Mouse (Mus musculus) inflammation-experienced regulatory T-cells, adult 6 months (primary cell): Measurements from ENCODE around the gene Tnk2. TPM values are rescaled to one million over a fixed set of nuclear protein-coding genes. Genes with fewer than 3 reads are reported as not detected.

ENCODE experiments used
- ATAC-seq: one replicate; pipeline ENCODE4 v1.8.0; 2017
- polyA plus RNA-seq, 3 experiments: library from polyadenylated mRNA; unstranded; fragments of 100-300 nt; shearing (Covaris generic); gene quantifications; one replicate each; pipeline ENCODE4 v1.2.1; 2017

Gene Tnk2
- polyA plus RNA-seq, 3 experiments from 2014 or later = 7.2 to 10.1 (median 8.6) TPM

DNA sequence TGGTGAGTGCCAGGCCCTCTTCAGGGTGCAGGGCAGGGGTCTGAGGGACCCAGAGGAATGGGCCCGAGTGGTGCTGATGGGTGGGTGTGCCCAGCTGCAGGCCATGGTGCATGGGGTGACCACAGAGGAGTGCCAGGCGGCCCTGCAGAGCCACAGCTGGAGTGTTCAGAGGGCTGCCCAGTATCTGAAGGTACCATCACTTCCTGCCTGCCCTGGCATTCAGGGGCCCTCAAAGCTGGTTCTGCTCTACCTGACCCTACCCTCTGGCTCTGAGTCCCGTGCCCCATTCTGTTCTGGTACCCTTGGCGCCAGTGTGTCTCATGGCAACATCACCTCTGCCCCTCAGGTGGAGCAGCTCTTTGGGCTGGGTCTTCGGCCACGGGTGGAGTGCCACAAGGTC, 37.1 kb downstream of the Tnk2 start:
- ATAC-seq = no peak

DNA sequence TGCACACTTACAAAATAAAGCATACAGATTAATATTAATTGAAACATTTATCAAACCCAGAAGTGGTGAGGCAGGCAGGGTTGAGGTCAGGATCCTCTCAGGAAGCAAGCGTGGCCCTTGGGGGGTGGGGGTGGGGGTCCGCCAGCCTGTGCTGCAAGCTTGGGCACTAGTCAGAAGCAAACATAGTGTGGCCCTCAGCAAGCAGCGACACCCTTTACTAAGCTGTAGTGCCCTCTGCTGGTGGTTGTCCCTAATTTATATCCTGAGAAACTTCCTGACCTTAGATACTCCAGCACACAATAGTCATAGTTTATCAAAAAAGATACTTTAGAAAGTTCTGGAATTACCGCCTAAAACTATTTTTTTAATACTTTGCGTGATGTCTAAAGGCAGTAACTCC, 38.5 kb downstream of the Tnk2 start:
- peak; percentile 68 for ATAC-seq

DNA sequence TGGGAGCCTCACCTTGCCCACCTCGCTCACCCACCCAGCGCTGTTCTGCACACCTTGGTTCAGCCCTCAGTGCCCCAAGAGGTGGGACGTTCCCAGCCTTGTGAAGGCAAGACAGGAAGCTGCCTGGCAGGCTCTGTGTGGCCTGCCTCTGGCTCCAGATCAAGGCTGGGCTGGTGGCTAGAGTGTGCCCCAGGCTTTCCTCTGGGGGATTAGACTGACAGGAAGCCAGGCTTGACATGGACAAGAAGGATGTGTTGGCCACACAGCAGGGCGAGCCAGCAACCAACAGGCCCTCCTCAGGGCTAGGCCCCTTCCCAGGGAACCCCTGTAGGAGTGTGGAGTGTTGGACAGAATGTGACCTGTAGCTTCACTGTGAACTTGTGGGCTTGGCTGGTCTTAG, 39.2 kb downstream of the Tnk2 start:
- ATAC-seq = no peak

DNA sequence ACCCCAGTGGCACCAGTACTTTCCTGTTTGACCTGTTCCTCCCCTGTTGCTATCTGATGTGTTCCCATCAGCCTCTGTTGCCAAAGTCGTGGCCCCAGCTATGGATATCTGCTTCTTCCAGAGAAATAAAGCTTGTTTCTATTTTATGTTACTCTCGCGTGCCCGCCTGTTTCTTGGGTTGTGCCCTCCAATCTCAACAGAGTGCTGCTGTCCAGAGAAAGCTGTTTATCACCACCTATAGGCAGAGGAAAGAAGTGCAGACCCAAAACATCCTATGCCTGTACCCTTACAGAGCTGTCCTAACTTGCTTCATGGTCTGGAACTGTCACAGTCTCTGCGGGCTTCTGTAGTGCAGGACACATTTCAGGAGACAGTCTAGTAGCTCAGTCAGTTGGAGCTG, 39.7 kb downstream of the Tnk2 start:
- peak; percentile 60 for ATAC-seq

DNA sequence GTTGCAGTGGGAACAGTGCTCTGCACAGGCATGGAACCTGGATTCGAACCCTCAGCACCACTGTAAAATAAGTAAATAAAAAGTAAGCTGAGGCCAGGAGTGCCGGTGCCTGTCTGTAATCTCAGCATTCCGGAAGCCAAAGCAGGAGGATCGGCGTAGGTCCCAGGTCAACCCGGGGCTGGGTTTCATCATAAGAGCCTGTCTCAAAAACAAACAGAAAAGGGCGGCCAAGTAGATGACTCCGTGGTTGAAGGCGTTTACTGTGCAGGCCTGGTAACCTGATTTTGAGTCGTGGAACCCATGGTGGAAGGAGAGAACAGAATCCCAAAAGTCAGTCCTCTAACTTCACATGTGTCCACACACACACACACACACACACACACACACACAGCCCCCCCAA, 41.7 kb downstream of the Tnk2 start:
- ATAC-seq = no peak

DNA sequence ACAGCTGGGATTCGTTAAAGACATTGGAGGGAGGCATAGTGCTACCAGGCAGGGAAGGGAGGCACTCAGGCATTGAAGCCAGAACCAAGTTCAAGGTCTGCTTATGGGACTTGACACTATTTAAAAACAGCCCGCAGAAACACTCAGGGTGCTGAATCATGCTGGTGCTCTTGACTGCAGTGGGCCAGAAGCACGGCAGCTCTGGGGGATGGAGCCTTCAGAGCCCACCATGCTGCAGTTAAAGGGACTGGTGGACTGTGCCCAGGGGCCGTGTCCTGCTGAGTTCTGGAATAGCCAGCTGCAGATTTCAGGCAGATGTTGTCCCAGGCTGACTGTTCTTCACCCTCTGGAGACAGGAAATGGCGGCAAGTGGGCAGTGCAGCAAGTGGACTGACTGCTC, 42.3 kb downstream of the Tnk2 start:
- no peak for ATAC-seq

DNA sequence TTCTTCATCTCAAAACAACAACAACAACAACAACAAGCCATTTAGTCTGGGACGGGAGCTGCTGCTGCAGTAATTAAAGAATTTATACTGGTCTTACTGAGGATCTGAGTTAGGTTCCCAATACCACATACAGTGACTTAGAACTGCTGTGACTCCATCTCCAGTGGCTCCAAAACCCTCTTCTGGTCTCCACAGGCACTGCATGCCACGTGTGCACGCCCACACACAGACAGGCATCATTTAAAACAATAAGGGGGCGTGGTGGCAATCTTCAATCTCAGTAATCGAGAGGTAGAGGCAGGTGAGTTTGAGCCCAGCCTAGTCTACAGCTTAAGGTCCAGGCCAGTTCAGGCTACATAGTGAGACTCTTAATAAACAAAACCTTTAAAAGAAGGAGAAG, 43.5 kb downstream of the Tnk2 start:
- ATAC-seq = peak; percentile 50

DNA sequence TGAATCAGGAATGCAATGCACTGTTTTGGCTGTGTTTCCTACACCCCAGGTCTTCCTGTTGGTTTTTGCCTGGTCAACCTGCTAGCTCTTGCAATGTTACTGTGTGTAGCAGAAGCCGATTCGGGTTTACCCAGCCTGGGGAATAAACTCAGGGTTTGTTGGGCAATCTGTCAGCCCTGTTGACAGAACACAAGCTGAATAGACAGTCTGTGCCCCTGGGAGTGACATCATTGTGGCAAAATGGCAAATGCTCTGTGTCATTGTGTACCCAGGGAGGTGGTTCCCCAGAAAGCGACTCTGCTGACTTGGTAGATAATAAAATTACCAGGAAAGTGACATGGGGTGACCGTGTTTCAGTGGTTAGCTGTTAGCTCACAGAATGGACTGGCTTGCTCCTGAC, 45.1 kb downstream of the Tnk2 start:
- ATAC-seq = no peak

DNA sequence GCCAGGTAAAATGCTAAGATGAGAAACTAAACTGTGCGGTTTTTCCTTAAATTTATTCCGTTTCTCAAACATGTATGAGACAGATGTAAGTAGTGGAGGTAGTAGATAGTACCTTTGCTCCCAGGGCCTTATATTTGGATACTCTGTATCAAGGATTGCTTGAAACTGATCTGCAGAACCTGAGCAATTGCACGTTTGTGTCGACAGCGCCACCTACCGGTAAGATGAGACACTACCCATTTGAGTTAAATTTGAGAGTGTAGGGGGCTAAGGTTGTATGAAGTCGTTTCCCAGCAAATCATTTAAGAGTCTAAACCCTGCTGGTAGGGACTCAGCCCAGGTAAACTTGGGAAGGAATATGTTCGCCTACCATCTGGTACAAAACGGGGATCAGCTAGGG, 45.8 kb downstream of the Tnk2 start:
- ATAC-seq = peak; percentile 48

DNA sequence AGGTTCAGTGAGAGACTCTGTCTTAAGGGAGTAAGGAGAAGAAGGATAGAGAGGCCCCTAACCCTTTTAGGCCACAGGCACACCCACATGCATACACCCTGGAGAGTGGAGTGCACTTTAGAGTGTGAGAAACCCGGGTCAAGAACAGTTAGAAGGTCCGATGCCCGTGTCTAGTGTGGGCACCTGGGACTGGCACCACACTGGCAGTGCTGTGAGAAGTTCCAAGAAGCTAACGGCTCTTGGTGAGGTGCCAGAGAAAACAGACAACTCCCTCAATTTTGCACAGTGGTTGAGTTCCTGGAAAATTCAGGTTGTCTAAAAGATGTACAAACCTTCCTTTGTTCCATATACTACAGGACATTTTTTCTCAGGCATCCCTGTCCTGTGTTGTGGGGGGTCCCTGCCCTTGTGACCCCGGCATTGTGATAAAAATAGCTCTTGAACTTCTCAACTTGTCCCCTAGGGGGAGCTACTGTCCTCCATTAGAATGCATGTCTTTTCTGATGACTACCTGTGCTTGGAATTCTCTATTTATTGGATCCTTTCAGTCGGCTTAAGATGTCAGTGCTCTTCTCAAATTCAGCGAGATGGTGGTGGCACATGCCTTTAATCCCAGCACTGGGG, 53.3 kb downstream of the Tnk2 start:
- ATAC-seq = no peak

DNA sequence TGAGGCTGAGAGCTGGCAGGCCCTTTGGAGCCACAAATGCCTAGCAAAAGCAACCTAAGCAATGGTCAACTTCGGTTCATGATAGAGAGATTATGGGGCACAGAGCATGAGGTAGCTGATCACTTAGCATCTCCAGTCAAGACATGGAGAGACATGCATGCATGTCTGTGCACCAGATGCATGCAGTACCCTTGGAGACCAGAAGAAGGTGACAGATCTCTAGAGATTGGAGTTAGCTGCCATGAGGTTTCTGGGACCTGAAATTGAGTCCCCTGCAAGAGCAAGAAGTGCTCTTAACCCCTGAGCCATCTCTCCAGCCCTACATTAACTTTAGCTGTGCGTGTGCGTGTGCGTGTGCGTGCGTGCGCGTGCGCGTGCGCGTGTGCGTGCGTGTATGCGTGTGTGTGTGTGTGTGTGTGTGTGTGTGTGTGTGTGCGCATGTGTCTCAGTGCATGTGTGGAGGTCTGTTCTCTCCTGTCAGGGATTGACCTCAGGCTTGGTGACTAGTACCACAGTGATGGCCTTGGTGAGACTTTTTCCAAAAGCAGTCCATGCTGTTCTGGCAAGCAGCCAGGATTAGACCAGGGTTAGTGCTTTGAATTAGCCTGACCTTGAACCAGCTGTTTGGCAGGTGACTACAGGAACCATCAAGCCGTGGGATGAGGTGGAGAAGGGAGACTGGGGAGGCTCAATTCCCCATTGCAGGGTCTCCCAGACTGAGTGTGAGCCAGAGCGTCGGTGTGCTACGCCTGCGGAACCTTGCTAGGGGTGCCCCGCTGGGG, 54.2 kb downstream of the Tnk2 start:
- no peak for ATAC-seq

DNA sequence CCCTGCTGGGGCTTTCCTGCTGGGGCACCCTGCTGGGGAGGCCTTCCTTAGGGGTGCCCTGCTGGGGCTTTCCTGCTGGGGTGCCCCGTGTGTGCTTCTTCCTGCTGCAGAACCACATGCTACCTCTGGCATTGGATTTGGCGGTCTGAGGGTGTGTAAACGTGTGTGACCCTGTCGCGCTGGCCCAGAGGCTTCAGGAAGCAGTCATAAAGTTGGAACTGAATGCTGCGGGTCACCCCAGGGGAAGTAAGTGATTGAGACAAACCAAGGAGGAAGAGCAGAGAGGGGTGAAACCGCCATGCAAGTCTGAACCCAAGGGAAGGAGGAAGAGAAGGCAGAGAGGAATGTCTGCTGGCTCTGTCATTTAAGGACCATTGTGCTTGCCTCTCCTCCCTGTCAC, 54.9 kb downstream of the Tnk2 start:
- no peak for ATAC-seq

DNA sequence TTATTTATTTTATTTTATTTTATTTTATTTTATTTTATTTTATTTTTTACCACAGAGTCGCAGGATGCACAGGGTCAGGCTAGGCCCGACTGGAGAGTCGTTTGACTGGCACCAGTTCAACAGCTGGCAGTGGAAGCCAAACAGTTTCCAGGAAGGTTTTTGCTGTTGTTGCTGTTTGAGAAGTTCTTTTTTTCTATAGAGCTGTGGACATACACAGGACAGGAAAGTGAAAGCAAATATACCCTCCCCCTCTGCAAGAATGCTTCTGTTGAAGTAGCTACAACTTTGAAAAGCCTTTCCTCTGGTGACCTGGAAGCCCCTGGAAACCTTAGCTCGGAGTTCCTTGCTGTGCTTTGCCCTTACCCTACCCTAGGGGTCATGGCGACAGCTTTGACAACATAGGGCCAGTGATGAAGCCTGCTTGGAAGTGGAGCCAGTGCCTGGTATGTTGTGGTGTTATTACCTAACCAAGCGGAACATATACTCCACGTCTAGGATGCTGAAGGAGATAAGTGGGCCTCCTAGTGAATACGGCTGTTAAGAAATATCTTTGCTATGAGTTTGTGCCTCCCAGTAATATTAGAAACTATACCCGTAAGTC, 59.7 kb downstream of the Tnk2 start:
- ATAC-seq = no peak

DNA sequence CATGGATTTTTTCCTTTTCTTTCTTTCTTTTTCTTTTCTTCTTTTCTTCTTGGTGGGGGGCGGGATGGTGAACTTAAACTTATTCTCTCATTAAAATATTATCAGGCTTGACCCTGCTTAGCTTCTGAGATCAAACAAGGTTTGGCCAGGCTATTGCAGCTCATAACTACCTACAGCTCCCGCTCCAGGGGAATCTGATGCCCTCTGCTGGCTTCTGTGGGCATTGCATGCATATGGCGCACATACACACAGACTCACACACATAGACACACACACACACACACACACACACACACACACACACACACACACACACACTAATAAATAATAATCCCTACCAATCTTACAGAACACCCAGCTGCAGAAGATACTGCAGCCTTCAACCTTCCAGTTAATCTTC, 61.9 kb downstream of the Tnk2 start:
- no peak for ATAC-seq

DNA sequence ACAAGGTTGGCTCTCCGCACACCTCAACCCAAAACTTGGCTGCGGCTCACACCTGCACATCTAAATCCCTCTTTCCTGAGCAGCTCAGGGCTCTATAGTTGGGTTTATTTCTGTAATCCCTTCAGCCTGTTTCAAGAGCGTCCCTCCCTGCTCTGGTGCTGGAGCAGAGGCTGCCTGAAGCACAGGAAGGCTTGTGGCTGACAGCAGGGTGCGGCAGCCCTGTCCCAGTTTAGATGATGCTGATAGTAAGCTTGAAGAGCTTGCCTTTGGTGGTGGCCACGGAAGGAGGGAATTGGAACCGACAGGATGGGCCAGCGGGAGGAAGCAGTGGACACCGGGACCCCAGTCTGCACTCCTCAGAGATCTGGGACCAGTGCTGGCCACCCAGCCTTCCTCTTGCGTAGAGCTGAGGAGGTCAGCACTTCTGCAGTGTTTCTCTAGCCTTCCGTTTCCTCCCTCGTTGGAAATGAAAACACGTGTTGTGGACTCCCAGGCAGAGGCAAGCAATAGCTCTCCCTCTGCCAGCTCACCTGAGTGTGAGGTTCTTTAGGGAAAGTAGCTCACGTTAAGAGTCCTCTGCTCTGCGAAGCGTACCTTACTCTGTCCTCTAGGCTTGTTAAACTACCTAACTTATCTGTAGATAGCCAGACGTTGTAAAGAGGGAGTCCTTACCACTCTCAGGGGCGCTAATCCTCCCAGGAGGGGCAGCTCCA, 63.6 kb downstream of the Tnk2 start:
- ATAC-seq = no peak

DNA sequence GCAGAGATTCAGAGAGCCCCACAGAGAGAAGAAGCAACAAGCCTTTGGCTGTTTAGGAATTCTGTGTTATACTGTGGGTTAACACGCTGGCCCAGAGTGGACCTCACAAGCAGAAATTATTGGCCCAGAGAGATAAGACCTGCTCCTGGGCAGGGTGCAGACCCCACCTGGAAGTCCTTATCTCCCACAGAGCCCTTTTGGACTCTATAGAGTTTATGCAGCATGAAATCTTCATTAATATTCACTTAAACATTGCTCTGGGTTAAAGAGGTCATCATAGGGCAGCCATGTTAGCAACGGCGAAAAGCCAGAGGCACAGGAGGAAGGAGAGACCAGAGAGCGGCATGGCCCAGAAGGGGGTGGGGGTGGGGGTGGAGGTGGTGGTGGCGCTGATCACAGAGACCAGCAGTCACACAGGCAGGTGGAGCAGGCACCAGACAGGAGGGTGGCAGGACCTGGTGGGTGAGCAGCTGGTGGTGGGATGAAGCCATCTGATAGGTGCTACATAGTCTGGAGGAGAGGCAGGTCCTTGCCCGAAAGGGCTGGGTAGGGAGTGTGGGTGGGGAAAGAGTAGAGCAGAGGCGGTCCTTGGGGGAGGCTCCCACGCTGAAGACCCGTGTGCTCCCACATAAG, 64.3 kb downstream of the Tnk2 start:
- ATAC-seq = no peak

DNA sequence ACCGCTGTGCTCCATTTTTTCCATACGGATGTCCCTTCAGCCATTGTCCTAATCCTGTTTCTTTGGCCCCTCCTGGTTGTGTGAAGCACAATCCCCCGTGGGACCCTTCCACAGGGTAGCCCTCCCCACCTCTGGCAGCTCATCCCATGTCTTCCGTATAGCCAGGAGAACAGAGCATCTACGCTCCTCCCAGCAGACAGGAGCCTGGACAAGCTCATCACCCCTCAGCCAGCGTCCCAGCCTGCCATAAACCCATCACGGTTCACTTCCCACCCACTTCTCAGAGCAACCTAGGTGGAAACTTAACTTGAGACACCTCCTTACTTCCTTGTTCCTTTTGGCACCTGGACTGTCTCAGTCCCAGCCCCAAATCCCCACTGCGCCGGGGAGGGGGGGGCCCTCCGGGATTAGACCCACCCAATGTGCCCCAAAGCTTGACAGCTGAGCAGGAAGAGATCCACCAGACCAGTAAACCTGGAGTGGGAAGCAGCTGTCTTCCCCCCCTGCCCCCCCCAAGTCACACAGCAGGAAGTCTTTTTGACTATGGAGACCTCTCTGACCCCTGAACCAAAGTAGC, 64.9 kb downstream of the Tnk2 start:
- no peak for ATAC-seq

DNA sequence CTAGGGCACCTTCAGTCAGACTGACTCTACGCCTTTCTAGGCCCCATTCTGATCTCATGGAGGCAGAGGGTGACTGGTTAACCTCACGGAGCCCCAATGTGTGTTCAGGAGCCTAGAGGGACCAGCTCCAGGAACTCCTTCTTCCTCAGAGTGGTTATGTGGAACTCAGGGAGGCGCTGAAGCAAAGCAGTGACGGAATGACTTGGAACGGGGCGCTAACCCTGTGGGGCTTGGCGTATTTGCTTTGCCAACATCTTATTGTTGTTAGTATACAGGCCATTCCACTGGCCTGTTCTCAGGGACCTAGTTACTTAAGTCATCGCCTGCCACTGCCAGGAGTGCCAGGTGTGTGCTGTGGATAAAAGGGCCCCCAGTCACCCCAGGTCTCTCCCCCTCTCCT, 65.4 kb downstream of the Tnk2 start:
- ATAC-seq = no peak

DNA sequence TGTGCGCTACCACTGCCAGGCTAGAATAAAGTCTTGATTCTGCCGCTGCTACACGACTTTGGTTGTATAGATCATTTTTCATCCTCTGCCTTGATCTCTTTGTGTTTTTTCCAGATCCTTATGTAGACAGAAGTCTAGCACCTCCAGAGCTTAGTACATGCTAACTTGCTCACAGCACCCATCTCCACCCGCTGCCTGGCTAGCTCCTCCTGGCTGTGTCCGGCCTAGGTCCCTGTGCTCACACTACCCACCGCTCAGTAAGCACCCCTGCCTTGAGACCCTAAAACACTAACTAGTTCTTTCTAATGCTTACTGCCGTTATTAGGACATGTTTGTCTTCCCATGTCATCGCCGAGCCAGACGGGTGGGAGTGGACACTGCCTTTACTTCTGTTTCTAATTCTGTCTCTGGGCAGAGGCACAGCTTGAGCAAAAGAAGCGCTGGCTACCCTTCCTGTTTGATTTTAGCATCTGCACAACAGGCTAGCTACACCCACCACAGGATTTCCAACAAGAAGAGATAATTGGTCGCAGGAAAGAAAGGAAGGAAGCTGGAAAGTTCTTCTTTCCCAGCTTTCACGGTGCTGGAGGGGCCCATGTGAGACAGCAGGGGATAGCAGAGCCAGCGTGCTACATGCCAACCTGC, 66.9 kb downstream of the Tnk2 start:
- ATAC-seq = no peak

DNA sequence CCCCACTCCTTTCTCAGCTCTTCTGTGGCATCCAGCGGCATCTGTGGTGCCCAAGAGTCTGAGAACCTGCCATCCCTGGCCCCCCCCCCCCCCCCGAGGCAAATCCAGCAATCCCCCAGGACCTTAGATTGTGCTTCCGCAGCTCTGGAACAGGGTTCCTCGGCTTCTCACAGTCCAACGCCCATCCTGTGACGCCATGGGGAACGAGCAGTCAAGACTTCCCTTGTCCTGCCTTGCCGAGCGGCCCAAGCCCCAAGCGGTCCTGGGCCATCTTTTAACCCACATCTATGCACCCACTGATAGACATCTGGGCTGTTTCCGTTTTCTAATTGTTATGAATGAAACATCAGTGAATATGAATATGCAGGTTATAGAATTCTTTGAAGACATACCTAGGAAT, 68.5 kb downstream of the Tnk2 start:
- ATAC-seq = no peak

DNA sequence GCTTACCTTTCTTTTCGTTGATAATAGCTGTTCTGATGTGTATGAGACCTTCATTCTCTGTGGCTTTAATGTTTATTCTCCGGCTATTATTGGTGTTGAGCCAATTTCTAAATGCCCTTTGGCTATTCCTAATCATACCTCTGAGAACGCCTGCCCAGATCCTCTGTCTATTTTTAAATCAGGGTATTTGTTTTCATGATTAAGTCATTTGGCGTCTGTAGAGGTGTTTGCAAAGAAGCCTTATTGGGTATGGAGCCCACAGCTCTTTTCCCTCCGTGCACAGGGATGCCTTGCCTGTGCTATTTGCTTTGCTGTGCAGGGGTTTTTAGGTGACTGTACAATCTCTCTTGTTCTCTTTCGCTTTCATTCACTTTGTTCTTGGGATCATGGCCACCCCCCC, 69.9 kb downstream of the Tnk2 start:
- ATAC-seq = no peak

DNA sequence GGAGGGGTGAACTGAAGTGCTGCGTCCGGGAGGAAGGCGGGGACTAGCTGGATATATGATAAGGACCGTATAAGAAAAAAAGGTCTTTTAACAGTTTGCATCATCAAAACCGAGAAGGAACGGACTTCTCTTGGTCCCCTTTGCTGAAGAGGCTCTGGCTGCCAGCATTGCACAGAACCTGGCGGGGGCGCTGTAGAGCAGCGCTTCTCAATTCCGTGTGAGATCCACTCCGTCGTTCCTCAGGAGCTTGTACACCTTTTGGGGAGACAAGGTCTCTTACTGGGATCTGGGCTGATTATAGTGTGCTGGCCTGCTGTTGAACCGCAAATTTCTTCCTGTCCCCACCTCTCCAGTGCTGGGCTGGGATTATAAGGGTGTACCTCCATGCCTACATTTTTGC, 71.7 kb downstream of the Tnk2 start:
- no peak for ATAC-seq
